Mouse (Mus musculus) Patski (cell line): ENCODE measurements around the gene Aip. TPM values are rescaled to one million over a fixed set of nuclear protein-coding genes. Genes with fewer than 3 reads are reported as not detected.
"Not testable (repeated sequence)": the region's sequence is repeated elsewhere in the genome, so short reads cannot be mapped to it uniquely, and the experiment has no call there.

Experiments
- ATAC-seq: fragments of 100-300 bp; one replicate; pipeline ENCODE4 v1.8.0; 2021
- CTCF ChIA-PET: fragments of 350-600 bp; sonication (Branson Sonifier 250); formaldehyde crosslinking; loops from one replicate; lab custom pipeline; 2022; ENCODE audit warnings: inconsistent platforms; lab: Charles Lee
- POLR2A ChIA-PET: fragments of 350-600 bp; sonication (Branson Sonifier 250); formaldehyde crosslinking; loops from one replicate; lab custom pipeline; 2022; ENCODE audit warnings: antibody characterized with exemption, inconsistent platforms; lab: Charles Lee
- DNase-seq: peaks from one replicate; pipeline ENCODE4 v3.0.0-alpha.2; 2011; ENCODE audit warnings: low read depth, low spot score
- H3K27me3 ChIP-seq: fragments of 371-371 bp; one replicate; pipeline ENCODE4 v1.5.1; 2021
- CTCF ChIP-seq: fragments of 100-300 bp; IDR thresholded peaks from one replicate; pipeline ENCODE4 v1.5.1; 2021
- in situ Hi-C: fragments of 300-500 bp; cut with MboI; formaldehyde crosslinking; loops from 3 replicates; pipeline ENCODE4 v1.11.1; 2018; ENCODE audit warnings: low pct_unique_long_range_greater_than_20kb, mixed read lengths
- polyA plus RNA-seq: library from polyadenylated mRNA; unstranded; gene quantifications from one replicate; pipeline ENCODE4 v1.2.3, GENCODE M21; 2021

Aip gene
- polyA plus RNA-seq, 1 experiment from 2014 or later: 149 TPM

GRCm38 (mm10) chr19:4072706-4073424, 52.8 kb downstream of the Aip start:
- POLR2A ChIA-PET: interaction anchor here (1.3 kb wide), 1 partner anchor 159 kb away, joined by 3 read pairs; the partner anchor contains the start of gene Pold4
- TF ChIP-seq CTCF: no peak
- CTCF ChIA-PET: interaction anchor here (0.7 to 1.0 kb wide), 2 partner anchors 12 to 21 kb away, joined by 3 read pairs; no protein-coding TSS in a partner anchor
- ATAC-seq (no peak), DNase-seq (no peak)
- no peaks in the 10 kb centered on the region for H3K27me3 ChIP-seq
- in situ Hi-C loops: no loop called here

GRCm38 (mm10) chr19:4071406-4071805, 54.3 kb downstream of the Aip start:
- POLR2A ChIA-PET: no interaction called here
- no peaks in the 10 kb centered on the region for H3K27me3 ChIP-seq
- in situ Hi-C loops: no loop called here
- CTCF ChIA-PET: no interaction called here
- DNase-seq (no peak), ATAC-seq (no peak)
- TF ChIP-seq CTCF: no peak

GRCm38 (mm10) chr19:4070756-4071155, 54.9 kb downstream of the Aip start:
- ATAC-seq (no peak), DNase-seq (no peak)
- POLR2A ChIA-PET: no interaction called here
- TF ChIP-seq CTCF: no peak
- CTCF ChIA-PET: interaction anchor here (1.0 kb wide), 1 partner anchor 18 kb away, joined by 3 read pairs; no protein-coding TSS in a partner anchor
- H3K27me3 ChIP-seq: no peaks in the 10 kb centered on the region
- in situ Hi-C loops: no loop called here

GRCm38 (mm10) chr19:4070311-4070710, 55.3 kb downstream of the Aip start:
- in situ Hi-C loops: no loop called here
- CTCF ChIA-PET: interaction anchor here (1.0 kb wide), 1 partner anchor 18 kb away, joined by 3 read pairs; no protein-coding TSS in a partner anchor

GRCm38 (mm10) chr19:4068717-4069410, 56.8 kb downstream of the Aip start:
- H3K27me3 ChIP-seq: no peaks in the 10 kb centered on the region
- ATAC-seq (no peak), DNase-seq (no peak)
- ChIA-PET CTCF (interaction anchor here (1.1 to 2.4 kb wide), 3 partner anchors 17 to 22 kb away, joined by 3 to 11 read pairs (median 4); no protein-coding TSS in a partner anchor), POLR2A (interaction anchor here (1.0 kb wide), 1 partner anchor 133 kb away, joined by 3 read pairs; the partner anchor contains the start of gene Rad9a)
- in situ Hi-C loops: no loop called here
- no peak for TF ChIP-seq CTCF

More at GRCm38 (mm10) chr19:4070311-4070710, 55.3 kb downstream of the Aip start:
- no peak for TF ChIP-seq CTCF
- no peak for ATAC-seq
- POLR2A ChIA-PET: no interaction called here
- H3K27me3 ChIP-seq: no peaks in the 10 kb centered on the region
- DNase-seq: no peak

DNA sequence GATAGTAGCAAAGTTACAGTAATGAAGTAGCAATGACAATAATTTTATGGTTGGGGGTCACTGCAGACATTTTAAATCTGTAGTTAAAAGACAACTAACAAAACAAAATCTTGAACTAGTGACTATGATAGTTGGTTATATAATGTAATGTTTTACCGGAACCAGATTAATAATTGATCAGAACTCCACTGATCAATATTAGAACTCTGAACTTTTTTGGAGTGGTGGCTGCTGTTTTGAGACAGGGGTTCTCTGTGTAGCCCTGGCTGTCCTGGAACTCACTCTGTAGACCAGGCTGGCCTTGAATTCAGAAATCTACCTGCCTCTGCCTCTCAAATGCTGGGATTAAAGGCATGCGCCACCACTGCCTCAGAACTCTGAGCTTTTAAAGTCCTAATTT, 57.4 kb downstream of the Aip start:
- DNase-seq, in situ Hi-C loops, H3K27me3 ChIP-seq, ATAC-seq, POLR2A ChIA-PET: not testable (repeated sequence)
- CTCF ChIA-PET: interaction anchor here (1.1 to 2.4 kb wide), 3 partner anchors 16 to 21 kb away, joined by 3 to 11 read pairs (median 4); no protein-coding TSS in a partner anchor

GRCm38 (mm10) chr19:4066877-4067276, 58.8 kb downstream of the Aip start:
- no peak for TF ChIP-seq CTCF
- H3K27me3 ChIP-seq: no peaks in the 10 kb centered on the region
- ATAC-seq: no peak
- ChIA-PET CTCF (no interaction called here), POLR2A (no interaction called here)
- DNase-seq: no peak
- in situ Hi-C loops: no loop called here

GRCm38 (mm10) chr19:4066280-4066679, 59.4 kb downstream of the Aip start:
- no peaks in the 10 kb centered on the region for H3K27me3 ChIP-seq
- no peak for DNase-seq
- TF ChIP-seq CTCF: no peak
- ATAC-seq: no peak
- ChIA-PET POLR2A (no interaction called here), CTCF (no interaction called here)
- in situ Hi-C loops: no loop called here

DNA sequence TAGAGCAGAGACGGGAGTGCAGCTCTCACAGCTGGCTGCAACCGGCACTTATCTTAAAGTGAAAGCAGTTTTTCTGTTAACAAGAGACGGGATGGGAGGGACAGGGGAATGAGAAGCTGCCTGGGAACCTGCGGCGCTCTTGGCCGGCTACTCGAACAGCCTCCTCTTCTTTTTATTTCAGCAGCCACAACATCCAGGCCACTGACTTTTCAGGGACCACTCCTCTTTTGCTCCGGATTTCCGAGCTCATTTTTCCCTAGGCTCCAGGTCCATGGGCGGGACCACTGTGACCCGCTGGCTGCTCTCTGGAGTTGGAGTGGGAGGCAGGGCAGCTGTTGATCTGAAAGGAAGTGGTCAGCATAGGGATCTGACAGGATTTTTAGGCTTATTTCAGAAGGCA, 61.2 kb downstream of the Aip start:
- ATAC-seq, POLR2A ChIA-PET, H3K27me3 ChIP-seq, in situ Hi-C loops, DNase-seq: not testable (repeated sequence)
- CTCF ChIA-PET: interaction anchor here (1.4 kb wide), 1 partner anchor 12 kb away, joined by 3 read pairs; no protein-coding TSS in a partner anchor

Other genes with a start within 250 kb of the Aip start
- 80.3 TPM for gene Tcirg1, start 218.7 kb downstream of the Aip start, polyA plus RNA-seq
- 232 TPM for gene Ndufs8, start 213.1 kb downstream of the Aip start, polyA plus RNA-seq
- gene Aldh3b1, start 196.1 kb downstream of the Aip start, polyA plus RNA-seq: 22.2 TPM
- not detected for gene Unc93b1, start 190.7 kb downstream of the Aip start, polyA plus RNA-seq
- gene Aldh3b3, start 167.2 kb downstream of the Aip start, polyA plus RNA-seq: 0.17 TPM
- gene Aldh3b2, start 153.5 kb downstream of the Aip start, polyA plus RNA-seq: 0.05 TPM
- 3.9 TPM for gene Acy3, start 139.3 kb downstream of the Aip start, polyA plus RNA-seq
- gene Tbx10, start 133.1 kb downstream of the Aip start, polyA plus RNA-seq: 0.03 TPM
- 35.1 TPM for gene Nudt8, start 125.3 kb downstream of the Aip start, polyA plus RNA-seq
- gene Gm49405, start 125.2 kb downstream of the Aip start, polyA plus RNA-seq: 3.1 TPM
- gene Doc2g, start 122.5 kb downstream of the Aip start, polyA plus RNA-seq: 7.1 TPM
- gene Ndufv1, start 113.1 kb downstream of the Aip start, polyA plus RNA-seq: 231 TPM
- 1,288 TPM for gene Gstp1, start 87.9 kb downstream of the Aip start, polyA plus RNA-seq
- gene Gstp2, start 79.8 kb downstream of the Aip start, polyA plus RNA-seq: 379 TPM
- not detected for gene Gstp3, start 66.3 kb downstream of the Aip start, polyA plus RNA-seq
- gene Cabp2, start 44.3 kb downstream of the Aip start, polyA plus RNA-seq: not detected
- 93.8 TPM for gene Cdk2ap2, start 28.7 kb downstream of the Aip start, polyA plus RNA-seq
- gene Pitpnm1, start 25.9 kb downstream of the Aip start, polyA plus RNA-seq: 109 TPM
- gene Gpr152, start 13.9 kb upstream of the Aip start, polyA plus RNA-seq: not detected
- gene Cabp4, start 18.2 kb upstream of the Aip start, polyA plus RNA-seq: 0.17 TPM
- 321 TPM for gene Coro1b, start 22.8 kb upstream of the Aip start, polyA plus RNA-seq
- gene Ptprcap, start 27.7 kb upstream of the Aip start, polyA plus RNA-seq: 0.62 TPM
- gene Rps6kb2, start 37.5 kb upstream of the Aip start, polyA plus RNA-seq: 43.0 TPM
- gene Carns1, start 49.6 kb upstream of the Aip start, polyA plus RNA-seq: 13.7 TPM
- gene Tbc1d10c, start 65.4 kb upstream of the Aip start, polyA plus RNA-seq: 1.9 TPM
- gene Ppp1ca, start 66.2 kb upstream of the Aip start, polyA plus RNA-seq: 674 TPM
- gene Rad9a, start 75.8 kb upstream of the Aip start, polyA plus RNA-seq: 33.9 TPM
- gene Clcf1, start 88.4 kb upstream of the Aip start, polyA plus RNA-seq: 122 TPM
- gene AC109138.7, start 88.5 kb upstream of the Aip start, polyA plus RNA-seq: 0.62 TPM
- 49.5 TPM for gene Pold4, start 106.0 kb upstream of the Aip start, polyA plus RNA-seq
- gene Ssh3, start 143.3 kb upstream of the Aip start, polyA plus RNA-seq: 71.3 TPM
- 25.8 TPM for gene Ankrd13d, start 157.3 kb upstream of the Aip start, polyA plus RNA-seq
- gene Grk2, start 180.4 kb upstream of the Aip start, polyA plus RNA-seq: 74.9 TPM